Mouse (Mus musculus) ES-E14 (cell line): ENCODE data around the gene Tmem40. TPM values are rescaled to one million over a fixed set of nuclear protein-coding genes. Genes with fewer than 3 reads are reported as not detected.

Source experiments
- DNase-seq: peaks from one replicate; pipeline ENCODE4 v3.0.0-alpha.2; 2013; ENCODE audit warnings: low read depth, low spot score
- H3K27ac ChIP-seq: 2 replicates; pipeline ENCODE4 v1.5.1; 2012; ENCODE audit warnings: low read depth, mild to moderate bottlenecking, low read length, moderate library complexity, mixed read lengths; ENCODE audit not compliant: poor library complexity, insufficient read depth, severe bottlenecking
- H3K36me3 ChIP-seq: 2 replicates; pipeline ENCODE4 v1.6.1; 2012; ENCODE audit warnings: mild to moderate bottlenecking, low read length, moderate library complexity, mixed read lengths; ENCODE audit not compliant: control insufficient read depth, poor library complexity, insufficient read depth, severe bottlenecking
- H3K4me1 ChIP-seq, 2 experiments: fragments of 150-350 bp in 1 of 2; sonication (generic) in 1 of 2; 2 replicates each; pipeline ENCODE4 v1.6.1; 2012; ENCODE audit warnings: low read length in 2 of 2, mild to moderate bottlenecking in 1 of 2, mixed read lengths in 1 of 2; ENCODE audit not compliant: control insufficient read depth in 2 of 2, insufficient read depth in 2 of 2, poor library complexity in 1 of 2
- H3K4me3 ChIP-seq, 2 experiments: fragments of 150-350 bp in 1 of 2; sonication (generic) in 1 of 2; 2 replicates each; pipeline ENCODE4 v1.5.1; 2012; ENCODE audit warnings: low read length in 2 of 2, low read depth in 1 of 2, mild to moderate bottlenecking in 1 of 2, mixed read lengths in 1 of 2; ENCODE audit not compliant: insufficient read depth in 1 of 2, poor library complexity in 1 of 2, severe bottlenecking in 1 of 2
- H3K9ac ChIP-seq: 2 replicates; pipeline ENCODE4 v1.6.1; 2012; ENCODE audit warnings: low read depth, mild to moderate bottlenecking, low read length, mixed read lengths; ENCODE audit not compliant: poor library complexity, insufficient read depth, severe bottlenecking
- H3K9me3 ChIP-seq: fragments of 150-350 bp; sonication (generic); 2 replicates; pipeline ENCODE4 v1.6.1; 2012; ENCODE audit warnings: low read depth, mild to moderate bottlenecking, low read length; ENCODE audit not compliant: control insufficient read depth, insufficient read depth
- CHD2 ChIP-seq: IDR thresholded peaks from 2 replicates; pipeline ENCODE4 v1.6.1; 2014; ENCODE audit warnings: mild to moderate bottlenecking, low read depth, low read length, inconsistent platforms
- HCFC1 ChIP-seq: IDR thresholded peaks from 2 replicates; pipeline ENCODE4 v1.6.1; 2012; ENCODE audit warnings: low read length, inconsistent platforms, borderline replicate concordance; ENCODE audit not compliant: insufficient read depth
- MAFK ChIP-seq: IDR thresholded peaks from 2 replicates; pipeline ENCODE4 v1.6.1; 2014; ENCODE audit warnings: mild to moderate bottlenecking, low read depth, low read length, inconsistent platforms; ENCODE audit not compliant: insufficient read depth
- ZC3H11A ChIP-seq: IDR thresholded peaks from 2 replicates; pipeline ENCODE4 v1.6.1; 2012; ENCODE audit warnings: low read depth, mild to moderate bottlenecking, inconsistent platforms, low read length, borderline replicate concordance
- ZNF384 ChIP-seq: IDR thresholded peaks from 2 replicates; pipeline ENCODE4 v1.6.1; 2012; ENCODE audit warnings: low read depth, low read length, inconsistent platforms
- in situ Hi-C, 2 experiments: fragments of 600-800 bp; cut with MboI; formaldehyde crosslinking; loops; one replicate each; pipeline ENCODE4 v1.15.1; 2025; ENCODE audit warnings: low sequenced_read_pairs in 2 of 2, inconsistent platforms in 1 of 2; ENCODE audit not compliant: unreplicated experiment in 2 of 2
- total RNA-seq: library from RNA; depleted of rRNA; stranded (reverse); fragments of 300-350 nt; gene quantifications from 2 replicates; pipeline ENCODE4 v1.2.3, GENCODE M21; 2012

The Tmem40 gene
- total RNA-seq, 1 experiment, result 21.9 TPM

DNA sequence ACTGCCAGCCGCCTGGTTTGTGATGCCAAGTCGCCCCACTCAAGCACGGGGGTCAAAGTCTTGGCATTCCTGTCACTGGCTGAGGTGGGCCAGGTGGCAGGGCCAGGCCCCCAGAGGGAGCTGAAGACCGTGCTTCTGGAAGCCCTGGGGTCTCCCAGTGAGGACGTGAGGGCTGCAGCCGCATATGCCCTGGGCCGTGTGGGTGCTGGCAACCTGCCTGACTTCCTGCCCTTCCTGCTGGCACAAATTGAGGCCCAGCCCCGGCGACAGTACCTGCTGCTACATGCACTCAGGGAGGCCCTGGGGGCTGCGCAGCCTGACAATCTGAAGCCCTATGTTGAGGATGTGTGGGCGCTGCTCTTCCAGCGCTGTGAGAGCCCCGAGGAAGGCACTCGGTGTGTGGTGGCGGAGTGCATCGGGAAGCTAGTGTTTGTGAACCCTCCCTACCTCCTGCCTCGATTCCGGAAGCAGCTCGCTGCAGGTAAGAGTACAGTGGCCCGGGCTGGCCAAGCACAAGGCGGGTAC lies 30.5 kb upstream of the Tmem40 start:
- TF ChIP-seq MAFK (no peak), ZNF384 (no peak), HCFC1 (no peak), ZC3H11A (no peak), CHD2 (no peak)
- H3K27ac ChIP-seq, result no peak overlapping the region
- in situ Hi-C loops, result no loop called here
- no peaks in the 10 kb centered on the region for H3K9me3 ChIP-seq
- peak overlapping the region; percentile 14 to 16; a peak in 2 of 4 replicates for H3K4me3 ChIP-seq
- H3K9ac ChIP-seq, result peak overlapping the region; percentile 32; the same call in 1 of the 2 replicates
- H3K4me1 ChIP-seq, result peaks cover 0 to 4% of the 10 kb centered on the region in 2 experiments; a peak in 2 of 4 replicates
- no peak for DNase-seq
- H3K36me3 ChIP-seq, result peaks cover 52% of the 10 kb centered on the region

DNA sequence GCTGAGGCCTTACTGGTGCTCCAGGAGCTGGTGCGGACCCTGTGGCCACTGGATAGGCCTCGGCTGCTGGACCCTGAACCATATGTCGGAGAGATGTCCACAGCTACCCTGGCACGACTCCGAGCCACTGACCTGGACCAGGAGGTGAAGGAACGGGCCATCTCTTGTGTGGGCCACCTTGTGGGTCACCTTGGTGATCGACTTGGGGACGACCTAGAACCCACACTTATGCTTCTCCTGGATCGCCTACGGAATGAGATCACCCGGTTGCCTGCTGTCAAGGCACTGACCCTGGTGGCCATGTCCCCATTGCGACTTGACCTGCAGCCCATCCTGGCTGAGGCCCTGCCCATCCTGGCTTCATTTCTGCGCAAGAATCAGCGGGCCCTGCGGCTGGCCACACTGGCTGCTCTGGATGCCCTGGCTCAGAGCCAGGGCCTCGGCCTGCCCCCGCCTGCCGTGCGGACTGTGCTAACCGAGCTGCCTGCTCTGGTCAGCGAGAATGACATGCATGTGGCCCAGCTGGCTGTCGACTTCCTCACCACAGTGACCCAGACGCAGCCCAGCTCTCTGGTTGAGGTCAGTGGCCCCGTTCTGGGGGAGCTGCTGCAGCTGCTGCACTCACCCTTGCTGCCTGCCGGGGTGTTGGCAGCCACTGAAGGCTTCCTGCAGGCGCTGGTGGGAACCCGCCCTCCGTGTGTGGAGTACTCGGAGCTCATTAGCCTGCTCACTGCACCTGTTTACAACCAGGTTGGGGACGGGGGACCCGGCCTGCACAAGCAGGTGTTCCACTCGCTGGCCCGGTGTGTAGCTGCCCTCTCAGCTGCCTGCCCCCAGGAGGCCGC lies 29.9 kb upstream of the Tmem40 start:
- Histone ChIP-seq H3K27ac (no peak overlapping the region), H3K9me3 (no peaks in the 10 kb centered on the region), H3K4me3 (peak overlapping the region; percentile 14 to 16; a peak in 2 of 4 replicates), H3K36me3 (peaks cover 47% of the 10 kb centered on the region), H3K9ac (peak overlapping the region; percentile 32; the same call in 1 of the 2 replicates), H3K4me1 (peaks cover 0 to 4% of the 10 kb centered on the region in 2 experiments; a peak in 2 of 4 replicates)
- in situ Hi-C loops, result no loop called here
- DNase-seq, result no peak
- TF ChIP-seq ZNF384, result no peak
- no peak for TF ChIP-seq ZC3H11A
- no peak for TF ChIP-seq MAFK
- no peak for TF ChIP-seq HCFC1
- TF ChIP-seq CHD2, result no peak

DNA sequence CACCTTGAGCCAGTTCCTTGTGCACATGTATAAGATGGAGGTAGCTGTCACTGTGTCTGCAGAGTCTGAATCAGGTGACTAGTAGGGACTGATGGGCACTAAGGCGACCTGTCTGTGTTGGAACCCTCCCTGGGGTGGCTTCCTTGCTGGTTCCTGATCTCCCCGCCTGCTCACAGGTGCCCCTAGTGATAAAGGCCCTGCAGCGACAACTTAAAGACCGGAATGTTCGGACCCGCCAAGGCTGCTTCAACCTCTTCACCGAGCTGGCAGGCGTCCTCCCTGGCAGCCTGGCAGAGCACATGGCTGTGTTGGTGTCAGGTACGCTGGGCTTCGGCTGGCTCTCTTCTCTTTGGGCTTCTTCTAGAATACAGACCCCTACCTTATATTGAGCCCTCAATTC lies 28.8 kb upstream of the Tmem40 start:
- H3K27ac ChIP-seq, result no peak overlapping the region
- TF ChIP-seq HCFC1 (no peak), ZNF384 (no peak), ZC3H11A (no peak), MAFK (no peak)
- peaks cover 50% of the 10 kb centered on the region; the same call in 1 of the 2 replicates for H3K36me3 ChIP-seq

DNA sequence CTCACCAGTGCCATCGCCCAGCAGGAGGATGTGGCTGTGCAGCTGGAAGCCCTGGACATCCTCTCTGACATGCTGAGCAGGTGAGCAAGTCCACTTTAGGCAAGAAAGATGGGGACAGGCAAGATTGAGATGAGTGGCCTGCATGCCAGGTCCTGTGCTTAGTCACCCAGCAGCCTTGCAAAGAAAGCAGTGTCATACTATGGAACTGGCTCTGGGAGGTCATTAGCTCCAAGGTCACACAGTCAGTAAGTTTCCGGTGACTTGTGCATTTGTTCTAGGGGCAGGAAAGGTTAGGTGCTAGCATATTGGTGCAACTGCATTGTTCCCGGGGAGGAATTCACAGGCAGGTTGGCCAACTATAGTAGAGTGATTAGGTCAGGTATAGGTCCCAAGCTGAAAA lies 20.6 kb upstream of the Tmem40 start:
- no peak overlapping the region for H3K4me3 ChIP-seq
- in situ Hi-C loops, result no loop called here
- H3K4me1 ChIP-seq, result no peaks in the 10 kb centered on the region
- no peak for TF ChIP-seq CHD2
- TF ChIP-seq ZNF384, result no peak
- 0 out of 2 replicates have a peak, but pooled peaks have one; percentile 8 for TF ChIP-seq MAFK
- TF ChIP-seq HCFC1, result no peak
- no peak for TF ChIP-seq ZC3H11A
- H3K9ac ChIP-seq, result no peak overlapping the region
- no peak for DNase-seq
- H3K27ac ChIP-seq, result no peak overlapping the region
- no peaks in the 10 kb centered on the region for H3K9me3 ChIP-seq
- H3K36me3 ChIP-seq, result peaks cover 46% of the 10 kb centered on the region

More for the DNA sequence above, 28.8 kb upstream of the Tmem40 start:
- Histone ChIP-seq H3K9ac (no peak overlapping the region), H3K4me3 (no peak overlapping the region), H3K9me3 (no peaks in the 10 kb centered on the region), H3K4me1 (peaks cover 0 to 4% of the 10 kb centered on the region in 2 experiments; a peak in 2 of 4 replicates)
- no peak for DNase-seq
- in situ Hi-C loops, result no loop called here
